Mouse (Mus musculus) mature B cell (primary cell): ENCODE data around the gene Rap1gap2.

Experiments used
- in situ Hi-C: fragments of 300-500 bp; cut with MboI; formaldehyde crosslinking; loops from 2 replicates; pipeline ENCODE4 v1.14.3; 2019

Gene Rap1gap2

GRCm38 (mm10) chr11:74610545-74611176 lies at the start of gene Rap1gap2:
Gene Rap1gap2 (minus strand): TSS chr11:74610915.
- in situ Hi-C loops, result no loop called here

GRCm38 (mm10) chr11:74660336-74660735 lies 49.6 kb upstream of the Rap1gap2 start:
- in situ Hi-C loops, result no loop called here

- in situ Hi-C loops, result no loop called here
These were observed 45.2 kb upstream of the Rap1gap2 start for GRCm38 (mm10) chr11:74655941-74656340.

- in situ Hi-C loops, result no loop called here
These were observed 42.7 kb upstream of the Rap1gap2 start for GRCm38 (mm10) chr11:74653385-74653784.

GRCm38 (mm10) chr11:74652791-74653191 lies 42.1 kb upstream of the Rap1gap2 start:
- in situ Hi-C loops, result no loop called here

- in situ Hi-C loops, result no loop called here
These were observed 39.9 kb upstream of the Rap1gap2 start for GRCm38 (mm10) chr11:74650576-74651100.

- in situ Hi-C loops, result no loop called here
These were observed 39.2 kb upstream of the Rap1gap2 start for GRCm38 (mm10) chr11:74649647-74650551.

- in situ Hi-C loops, result no loop called here
These were observed 38.5 kb upstream of the Rap1gap2 start, which contains the start of gene Cluh for GRCm38 (mm10) chr11:74649095-74649646. Gene Cluh (plus strand): TSS chr11:74649495.

GRCm38 (mm10) chr11:74648676-74649075 lies 38.0 kb upstream of the Rap1gap2 start:
- in situ Hi-C loops, result no loop called here

- in situ Hi-C loops, result no loop called here
These were observed 37.3 kb upstream of the Rap1gap2 start for GRCm38 (mm10) chr11:74647966-74648365.

- in situ Hi-C loops, result no loop called here
These were observed 28.9 kb upstream of the Rap1gap2 start for GRCm38 (mm10) chr11:74639628-74640027.

- in situ Hi-C loops, result no loop called here
These were observed 28.2 kb upstream of the Rap1gap2 start for GRCm38 (mm10) chr11:74638791-74639411.

GRCm38 (mm10) chr11:74637971-74638790 lies 27.5 kb upstream of the Rap1gap2 start:
- in situ Hi-C loops, result no loop called here

- in situ Hi-C loops, result no loop called here
These were observed 26.8 kb upstream of the Rap1gap2 start for GRCm38 (mm10) chr11:74637486-74637885.

GRCm38 (mm10) chr11:74634490-74635275 lies 24.0 kb upstream of the Rap1gap2 start:
- in situ Hi-C loops, result no loop called here

- in situ Hi-C loops, result no loop called here
These were observed 21.4 kb upstream of the Rap1gap2 start for GRCm38 (mm10) chr11:74631880-74632789.

GRCm38 (mm10) chr11:74627481-74627880 lies 16.8 kb upstream of the Rap1gap2 start:
- in situ Hi-C loops, result no loop called here

GRCm38 (mm10) chr11:74625333-74625732 lies 14.6 kb upstream of the Rap1gap2 start:
- in situ Hi-C loops, result no loop called here

GRCm38 (mm10) chr11:74623693-74624092 lies 13.0 kb upstream of the Rap1gap2 start:
- in situ Hi-C loops, result no loop called here
